Mouse (Mus musculus) urinary bladder, adult 18-20 months (tissue): ENCODE results near the gene Trhde.

Experiments
- DNase-seq, 2 experiments: peaks; one replicate each; pipeline ENCODE4 v3.0.0; 2022; ENCODE audit warnings: low spot score in 2 of 2, mixed read lengths in 2 of 2

Trhde gene

GRCm38 (mm10) chr10:114736377-114736776 lies 65.7 kb downstream of the Trhde start:
- no peak for DNase-seq

- no peak for DNase-seq
These were observed 66.4 kb downstream of the Trhde start for GRCm38 (mm10) chr10:114735678-114736077.

DNA sequence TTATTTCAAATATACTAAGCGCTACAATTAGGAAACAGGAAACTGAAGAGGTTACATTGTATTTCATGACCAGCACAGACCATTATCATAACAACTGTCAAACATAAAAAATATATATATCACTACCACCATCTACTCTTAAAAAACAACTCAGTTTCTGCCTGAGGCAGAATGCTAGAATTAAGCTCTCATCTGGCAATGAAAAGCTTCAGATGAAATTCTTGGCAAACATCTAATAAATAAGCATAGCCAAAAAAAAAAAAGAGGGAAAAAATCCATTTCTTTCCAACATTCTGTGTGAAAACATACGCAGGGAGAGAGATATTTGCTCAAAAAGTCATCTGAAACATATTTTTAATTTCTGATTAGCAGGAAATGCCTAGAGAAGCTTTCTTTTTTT lies 67.0 kb downstream of the Trhde start:
- no peak for DNase-seq

- no peak for DNase-seq
These were observed 76.5 kb downstream of the Trhde start for GRCm38 (mm10) chr10:114725591-114725990.

GRCm38 (mm10) chr10:114701791-114702190 lies 100.3 kb downstream of the Trhde start:
- DNase-seq = no peak

DNA sequence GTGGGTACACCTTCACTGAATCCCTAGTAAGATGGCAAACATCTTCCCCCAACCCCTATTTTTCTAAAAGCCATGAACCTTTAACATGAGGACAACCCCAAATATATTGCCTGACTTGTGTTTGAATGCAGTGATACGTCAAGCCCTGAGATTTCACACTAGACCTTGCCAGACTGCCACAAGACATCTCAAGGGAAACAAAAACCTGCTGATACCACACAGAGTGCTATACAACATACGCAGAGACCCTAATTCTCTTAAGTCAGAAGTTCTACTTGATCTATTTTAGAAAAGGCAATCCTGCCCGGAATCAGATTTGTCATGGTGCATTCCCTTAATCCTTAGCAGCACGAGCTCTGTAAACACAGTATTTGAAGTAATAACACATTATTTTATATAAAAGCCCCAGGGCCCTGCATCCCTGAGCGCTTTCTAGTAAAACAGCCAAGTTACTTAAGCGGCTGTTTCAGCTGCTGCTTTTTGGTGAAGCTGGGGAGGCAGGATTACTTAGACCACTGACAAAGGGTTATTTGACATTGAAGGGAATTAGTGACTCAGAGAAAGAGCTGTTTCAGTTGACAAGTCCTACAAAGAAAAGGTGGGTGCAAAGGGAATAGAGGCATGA lies 130.2 kb downstream of the Trhde start:
- DNase-seq = no peak

DNA sequence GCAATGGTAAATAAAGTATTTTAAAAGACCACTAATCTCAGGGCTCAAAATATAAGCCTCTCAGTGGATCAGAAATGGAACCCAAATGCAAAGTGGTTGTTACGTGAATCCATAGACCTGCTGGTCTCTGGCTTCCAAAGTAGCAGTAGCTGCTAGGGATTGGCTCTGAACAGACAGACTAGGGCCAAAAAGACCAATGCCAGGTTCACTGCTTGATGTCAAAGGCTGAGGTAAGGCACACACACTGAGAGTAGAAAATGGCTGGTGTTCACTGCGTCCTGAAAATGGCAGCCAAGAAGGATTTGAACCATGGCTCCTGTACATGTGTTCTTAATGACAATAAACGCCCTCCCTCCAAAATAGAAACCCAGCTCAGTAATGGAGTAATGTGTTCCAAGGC lies 209.1 kb downstream of the Trhde start:
- no peak for DNase-seq

GRCm38 (mm10) chr10:114578926-114579325 lies 223.2 kb downstream of the Trhde start:
- DNase-seq = no peak

- no peak for DNase-seq
These were observed 234.2 kb downstream of the Trhde start for GRCm38 (mm10) chr10:114567891-114568290.

DNA sequence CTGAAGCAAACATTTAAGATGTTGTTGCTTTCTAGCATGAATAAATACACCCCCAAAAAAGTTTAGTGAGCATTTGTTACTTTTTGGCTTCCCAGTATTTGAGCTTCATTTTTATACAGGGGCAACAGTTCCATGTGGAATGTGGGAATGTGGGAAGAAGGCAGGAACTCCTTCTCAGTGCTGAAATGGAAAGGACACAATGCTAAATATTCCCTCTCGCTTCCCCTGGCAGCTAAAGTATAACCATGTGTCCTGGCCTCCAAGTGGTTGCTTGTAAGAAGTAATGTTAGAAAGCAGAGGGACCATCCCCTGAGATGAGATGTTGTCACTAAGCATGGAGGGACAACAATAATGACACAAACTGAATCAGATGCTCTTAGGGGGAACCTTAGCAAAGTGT lies 292.9 kb downstream of the Trhde start:
- no peak for DNase-seq

DNA sequence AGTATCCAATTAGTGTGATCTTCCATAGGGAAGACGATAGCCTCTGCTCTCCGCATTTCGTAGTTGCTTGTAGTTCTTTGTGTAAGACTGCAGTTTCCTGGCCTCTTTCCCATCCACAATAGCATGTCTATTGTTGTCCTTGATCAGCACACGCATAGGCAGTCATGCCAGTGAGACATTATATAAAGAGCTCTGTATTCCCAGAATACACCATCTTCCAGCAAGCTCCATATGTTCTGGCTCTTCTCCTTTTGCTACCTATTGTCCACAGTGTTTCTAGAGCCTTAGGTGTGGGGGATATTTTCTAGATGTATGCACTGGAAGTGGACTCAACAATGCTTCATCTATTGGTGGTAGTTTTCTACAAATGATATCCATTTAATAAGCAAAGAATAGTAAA lies 313.3 kb downstream of the Trhde start:
- no peak for DNase-seq

- no peak for DNase-seq
These were observed 346.5 kb downstream of the Trhde start for GRCm38 (mm10) chr10:114455591-114455990.

GRCm38 (mm10) chr10:114448116-114448515 lies 354.0 kb downstream of the Trhde start:
- no peak for DNase-seq

DNA sequence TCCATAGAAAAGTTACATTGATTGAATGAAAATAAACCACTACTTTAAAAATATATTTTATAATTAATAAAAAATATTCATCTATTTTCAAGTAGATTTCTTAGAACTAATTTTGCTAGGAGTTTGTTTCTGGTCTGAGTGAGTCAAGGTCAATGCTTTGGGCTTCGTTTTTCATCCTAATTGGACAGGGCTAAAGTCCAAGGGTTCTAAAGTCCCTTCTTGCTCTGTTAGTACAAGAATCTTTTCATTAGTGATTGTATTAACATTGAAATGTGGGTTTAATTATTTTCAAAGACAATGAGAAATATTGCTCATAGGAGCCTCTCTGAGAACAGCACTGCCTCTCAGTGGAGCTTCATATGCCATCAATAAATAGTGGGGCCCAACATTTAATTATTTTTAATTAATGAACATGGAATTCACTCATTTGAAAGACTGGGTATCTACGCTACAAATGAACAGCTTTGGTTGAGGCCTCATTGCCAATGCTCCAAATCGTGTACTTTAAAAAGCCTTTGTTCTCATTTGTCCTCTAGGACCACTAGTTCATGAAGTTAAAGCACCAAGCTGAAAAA lies 383.1 kb downstream of the Trhde start:
- no peak for DNase-seq

GRCm38 (mm10) chr10:114415717-114416116 lies 386.4 kb downstream of the Trhde start:
- DNase-seq = no peak

DNA sequence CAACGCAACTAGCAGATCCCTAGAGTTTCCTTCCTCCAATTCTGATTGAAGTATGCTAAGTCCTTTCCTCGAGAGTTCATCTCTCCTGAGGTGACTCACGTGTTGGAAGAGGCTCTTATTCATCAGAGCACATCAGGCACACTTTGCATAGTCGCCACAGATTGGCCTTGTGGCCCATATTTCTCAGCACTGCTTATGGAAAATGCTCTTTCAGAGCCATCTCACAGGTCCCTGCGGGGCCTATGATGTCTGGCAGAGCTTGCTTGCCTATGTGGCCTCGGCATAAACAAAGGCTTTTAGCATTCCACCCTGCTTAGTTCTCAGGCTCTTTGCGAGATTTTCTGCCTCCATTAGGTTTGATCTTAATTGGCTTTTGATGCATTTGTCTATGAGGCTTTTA lies 396.8 kb downstream of the Trhde start:
- DNase-seq = no peak

GRCm38 (mm10) chr10:114403795-114404194 lies 398.3 kb downstream of the Trhde start:
- DNase-seq = no peak

GRCm38 (mm10) chr10:114370804-114371203 lies 431.3 kb downstream of the Trhde start:
- no peak for DNase-seq

DNA sequence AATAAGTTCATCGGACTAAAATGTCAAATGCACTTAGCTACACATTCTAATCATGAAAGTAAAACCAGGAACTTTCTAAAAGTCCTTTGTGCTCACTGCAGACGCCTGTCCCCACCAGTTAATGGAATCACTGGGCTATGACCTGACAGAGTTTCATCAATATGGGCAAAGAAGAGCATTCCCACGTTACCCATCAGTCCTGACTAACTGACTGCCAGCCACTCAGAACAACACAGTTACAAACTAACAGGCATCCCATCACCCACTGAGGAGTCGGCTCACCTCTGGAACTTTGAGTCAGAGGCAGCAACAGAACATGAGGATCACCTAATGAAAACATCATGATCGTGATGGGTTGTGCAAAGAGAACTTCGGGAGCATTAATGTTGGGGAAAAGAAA lies 438.7 kb downstream of the Trhde start:
- DNase-seq = no peak

GRCm38 (mm10) chr10:114362631-114363030 lies 439.5 kb downstream of the Trhde start:
- no peak for DNase-seq
